Mouse (Mus musculus): ENCODE measurements around the gene Ano2. TPM values are rescaled to one million over a fixed set of nuclear protein-coding genes. Genes with fewer than 3 reads are reported as not detected.

Ano2 gene
- polyA plus RNA-seq, 1 experiment = not detected

DNA sequence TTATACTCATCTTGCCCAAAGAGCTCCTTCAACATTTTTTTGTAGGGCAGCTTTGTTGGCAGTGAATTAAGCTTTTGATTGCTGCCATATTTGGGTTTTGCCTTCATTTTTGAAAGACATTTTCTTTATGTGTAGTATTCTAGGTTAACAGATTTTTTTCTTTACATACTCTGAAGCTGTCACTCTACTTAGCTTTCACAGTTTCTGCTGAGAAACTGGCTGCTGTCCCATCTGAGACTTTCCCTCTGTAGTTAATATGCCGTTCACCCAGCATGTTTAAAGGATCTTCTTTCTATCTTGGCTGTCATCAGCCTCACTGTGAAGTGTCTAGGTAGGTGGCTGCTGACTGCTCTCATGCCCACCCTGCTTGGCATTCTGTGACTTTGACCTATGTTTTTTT lies 168.1 kb downstream of the Ano2 start:
- H3K9ac ChIP-seq (ENCODE audit: low read depth, poor library complexity, severe bottlenecking) = no peak overlapping the region
- no peaks in the 10 kb centered on the region for H3K9me3 ChIP-seq (replicated peaks; ENCODE audit: control insufficient read depth, insufficient read depth, low read length, poor library complexity, severe bottlenecking)

DNA sequence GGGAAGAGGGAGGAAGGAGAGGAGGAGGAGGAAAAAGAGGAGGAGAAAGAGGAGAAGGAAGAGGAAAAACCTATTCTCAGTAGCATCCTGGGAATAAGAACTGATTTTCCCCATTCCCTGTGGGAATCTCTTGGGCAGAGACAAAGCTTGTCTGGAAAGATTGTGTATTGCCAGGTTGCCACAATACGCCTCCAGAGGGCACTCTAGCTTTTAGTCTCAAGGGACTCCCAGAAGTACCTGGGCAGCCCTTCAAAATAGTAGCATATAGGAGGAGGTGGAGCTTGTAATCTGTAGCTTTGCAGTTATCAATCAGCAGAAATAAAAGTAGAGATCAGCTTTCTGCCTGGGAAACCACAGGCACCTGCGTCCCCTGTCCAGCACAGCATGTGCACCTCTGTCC lies 178.3 kb downstream of the Ano2 start:
- no peak overlapping the region for H3K4me3 ChIP-seq (ENCODE audit: low read depth, low read length)
- H3K36me3 ChIP-seq (ENCODE audit: control insufficient read depth, insufficient read depth, low read length, poor library complexity, severe bottlenecking) = no peaks in the 10 kb centered on the region
- H3K9ac ChIP-seq (ENCODE audit: low read depth, poor library complexity, severe bottlenecking) = no peak overlapping the region
- TF ChIP-seq EP300 (IDR thresholded peaks at IDR 0.05; ENCODE audit: insufficient read depth, low read depth, low read length) (no peak), POLR2A (IDR thresholded peaks at IDR 0.05; ENCODE audit: insufficient read depth, low read length) (no peak), CTCF (IDR thresholded peaks at IDR 0.05; ENCODE audit: low read depth, low read length) (no peak)
- no peak overlapping the region for H3K27ac ChIP-seq (ENCODE audit: insufficient read depth, low read length)
- no peaks in the 10 kb centered on the region for H3K9me3 ChIP-seq (replicated peaks; ENCODE audit: control insufficient read depth, insufficient read depth, low read length, poor library complexity, severe bottlenecking)
- no peaks in the 10 kb centered on the region for H3K27me3 ChIP-seq (ENCODE audit: control insufficient read depth, insufficient read depth, low read length, poor library complexity, severe bottlenecking)
- no peaks in the 10 kb centered on the region for H3K4me1 ChIP-seq (ENCODE audit: control insufficient read depth, insufficient read depth, low read length)

More for the DNA sequence above, 168.1 kb downstream of the Ano2 start:
- TF ChIP-seq CTCF (IDR thresholded peaks at IDR 0.05; ENCODE audit: low read depth, low read length) (no peak), POLR2A (IDR thresholded peaks at IDR 0.05; ENCODE audit: insufficient read depth, low read length) (no peak), EP300 (IDR thresholded peaks at IDR 0.05; ENCODE audit: insufficient read depth, low read depth, low read length) (no peak)
- Histone ChIP-seq H3K27me3 (ENCODE audit: control insufficient read depth, insufficient read depth, low read length, poor library complexity, severe bottlenecking) (no peaks in the 10 kb centered on the region), H3K4me1 (ENCODE audit: control insufficient read depth, insufficient read depth, low read length) (no peaks in the 10 kb centered on the region), H3K4me3 (ENCODE audit: low read depth, low read length) (no peak overlapping the region), H3K27ac (ENCODE audit: insufficient read depth, low read length) (no peak overlapping the region), H3K36me3 (ENCODE audit: control insufficient read depth, insufficient read depth, low read length, poor library complexity, severe bottlenecking) (no peaks in the 10 kb centered on the region)

DNA sequence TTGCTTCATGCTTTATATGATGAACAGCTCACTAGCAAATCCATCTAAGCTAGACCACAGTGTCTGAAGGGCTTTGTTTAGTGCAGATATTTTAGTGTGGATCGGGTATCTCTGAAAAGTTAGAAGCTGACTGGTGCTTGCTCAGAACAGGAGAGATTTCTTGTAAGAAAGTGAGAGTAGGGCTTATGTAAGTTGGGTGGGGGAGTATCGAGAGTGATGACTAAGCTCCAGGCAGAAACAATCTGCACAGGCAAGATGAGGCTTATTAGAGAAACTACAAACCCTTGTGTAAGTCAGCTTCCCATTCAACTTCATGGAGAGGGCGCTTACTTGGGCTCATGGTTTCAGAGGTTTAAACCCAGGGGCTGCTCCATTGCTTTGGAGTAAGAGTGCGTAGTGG lies 181.3 kb downstream of the Ano2 start:
- Histone ChIP-seq H3K27ac (ENCODE audit: insufficient read depth, low read length) (no peak overlapping the region), H3K4me1 (ENCODE audit: control insufficient read depth, insufficient read depth, low read length) (no peaks in the 10 kb centered on the region), H3K9me3 (replicated peaks; ENCODE audit: control insufficient read depth, insufficient read depth, low read length, poor library complexity, severe bottlenecking) (no peaks in the 10 kb centered on the region), H3K4me3 (ENCODE audit: low read depth, low read length) (no peak overlapping the region), H3K36me3 (ENCODE audit: control insufficient read depth, insufficient read depth, low read length, poor library complexity, severe bottlenecking) (no peaks in the 10 kb centered on the region), H3K27me3 (ENCODE audit: control insufficient read depth, insufficient read depth, low read length, poor library complexity, severe bottlenecking) (no peaks in the 10 kb centered on the region), H3K9ac (ENCODE audit: low read depth, poor library complexity, severe bottlenecking) (no peak overlapping the region)
- TF ChIP-seq POLR2A (IDR thresholded peaks at IDR 0.05; ENCODE audit: insufficient read depth, low read length) (no peak), EP300 (IDR thresholded peaks at IDR 0.05; ENCODE audit: insufficient read depth, low read depth, low read length) (no peak), CTCF (IDR thresholded peaks at IDR 0.05; ENCODE audit: low read depth, low read length) (no peak)

DNA sequence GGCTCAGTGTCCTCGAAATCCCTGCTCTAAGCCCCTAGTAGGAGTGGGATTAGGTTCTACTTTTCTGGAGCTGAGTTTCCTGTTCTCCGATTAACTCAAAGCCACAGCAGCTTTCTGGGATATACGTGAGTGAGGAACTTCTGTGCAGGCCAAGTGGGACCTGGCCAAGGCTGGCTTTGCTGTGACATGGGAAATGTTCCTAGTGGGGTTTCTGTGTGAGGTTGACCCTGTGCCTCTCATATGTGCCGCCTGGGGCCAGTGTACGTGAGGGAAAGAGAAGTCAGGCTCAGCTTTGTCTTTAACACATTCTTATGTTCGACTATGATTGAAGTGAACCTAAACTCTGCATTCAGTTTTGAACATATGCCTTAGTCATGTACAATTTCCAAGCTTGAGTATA lies 184.5 kb downstream of the Ano2 start:
- TF ChIP-seq EP300 (IDR thresholded peaks at IDR 0.05; ENCODE audit: insufficient read depth, low read depth, low read length) (no peak), CTCF (IDR thresholded peaks at IDR 0.05; ENCODE audit: low read depth, low read length) (no peak), POLR2A (IDR thresholded peaks at IDR 0.05; ENCODE audit: insufficient read depth, low read length) (no peak)
- H3K4me1 ChIP-seq (ENCODE audit: control insufficient read depth, insufficient read depth, low read length) = no peaks in the 10 kb centered on the region
- H3K9me3 ChIP-seq (replicated peaks; ENCODE audit: control insufficient read depth, insufficient read depth, low read length, poor library complexity, severe bottlenecking) = no peaks in the 10 kb centered on the region

DNA sequence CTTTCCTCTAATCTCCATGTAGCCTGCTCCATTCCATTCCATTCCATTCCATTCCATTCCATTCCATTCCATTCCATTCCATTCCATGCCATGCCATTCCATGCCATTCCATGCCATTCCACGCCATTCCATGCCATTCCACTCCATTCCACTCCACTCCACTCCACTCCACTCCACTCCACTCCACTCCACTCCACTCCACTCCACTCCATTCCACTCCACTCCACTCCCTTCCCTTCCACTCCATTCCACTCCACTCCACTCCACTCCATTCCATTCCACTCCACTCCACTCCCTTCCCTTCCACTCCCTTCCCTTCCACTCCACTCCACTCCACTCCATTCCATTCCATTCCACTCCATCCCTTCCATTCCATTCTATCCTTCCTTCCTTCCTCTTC lies 186.7 kb downstream of the Ano2 start:
- Histone ChIP-seq H3K4me1 (ENCODE audit: control insufficient read depth, insufficient read depth, low read length) (no peaks in the 10 kb centered on the region), H3K9ac (ENCODE audit: low read depth, poor library complexity, severe bottlenecking) (no peak overlapping the region), H3K27me3 (ENCODE audit: control insufficient read depth, insufficient read depth, low read length, poor library complexity, severe bottlenecking) (no peaks in the 10 kb centered on the region), H3K36me3 (ENCODE audit: control insufficient read depth, insufficient read depth, low read length, poor library complexity, severe bottlenecking) (no peaks in the 10 kb centered on the region), H3K27ac (ENCODE audit: insufficient read depth, low read length) (no peak overlapping the region), H3K9me3 (replicated peaks; ENCODE audit: control insufficient read depth, insufficient read depth, low read length, poor library complexity, severe bottlenecking) (no peaks in the 10 kb centered on the region), H3K4me3 (ENCODE audit: low read depth, low read length) (no peak overlapping the region)
- TF ChIP-seq EP300 (IDR thresholded peaks at IDR 0.05; ENCODE audit: insufficient read depth, low read depth, low read length) (no peak), POLR2A (IDR thresholded peaks at IDR 0.05; ENCODE audit: insufficient read depth, low read length) (no peak), CTCF (IDR thresholded peaks at IDR 0.05; ENCODE audit: low read depth, low read length) (no peak)

More for the DNA sequence above, 184.5 kb downstream of the Ano2 start:
- H3K9ac ChIP-seq (ENCODE audit: low read depth, poor library complexity, severe bottlenecking) = no peak overlapping the region
- no peak overlapping the region for H3K4me3 ChIP-seq (ENCODE audit: low read depth, low read length)
- H3K27ac ChIP-seq (ENCODE audit: insufficient read depth, low read length) = no peak overlapping the region
- no peaks in the 10 kb centered on the region for H3K36me3 ChIP-seq (ENCODE audit: control insufficient read depth, insufficient read depth, low read length, poor library complexity, severe bottlenecking)
- H3K27me3 ChIP-seq (ENCODE audit: control insufficient read depth, insufficient read depth, low read length, poor library complexity, severe bottlenecking) = no peaks in the 10 kb centered on the region

DNA sequence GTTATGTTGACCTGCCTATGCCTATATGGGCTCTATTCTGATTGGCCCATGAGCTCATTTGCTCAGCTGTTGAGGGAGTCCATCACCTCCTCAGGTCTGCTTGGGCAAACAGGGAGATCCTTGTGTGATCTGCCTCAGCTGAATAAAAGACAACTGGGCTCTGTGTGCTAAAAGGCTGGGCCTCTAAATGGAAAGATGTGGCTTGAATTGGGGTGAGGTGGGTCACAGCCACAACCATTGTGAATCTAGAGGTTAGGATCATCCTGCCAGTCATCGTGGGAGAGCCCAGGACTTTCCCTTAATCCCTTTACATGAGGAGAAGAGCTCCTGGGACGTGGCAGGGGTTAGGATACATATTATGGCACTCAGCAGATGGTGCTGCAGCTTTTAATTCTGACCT lies 188.5 kb downstream of the Ano2 start:
- H3K9ac ChIP-seq (ENCODE audit: low read depth, poor library complexity, severe bottlenecking) = no peak overlapping the region
- H3K27ac ChIP-seq (ENCODE audit: insufficient read depth, low read length) = no peak overlapping the region
- H3K36me3 ChIP-seq (ENCODE audit: control insufficient read depth, insufficient read depth, low read length, poor library complexity, severe bottlenecking) = no peaks in the 10 kb centered on the region
- H3K27me3 ChIP-seq (ENCODE audit: control insufficient read depth, insufficient read depth, low read length, poor library complexity, severe bottlenecking) = no peaks in the 10 kb centered on the region
- H3K4me1 ChIP-seq (ENCODE audit: control insufficient read depth, insufficient read depth, low read length) = no peaks in the 10 kb centered on the region
- no peak overlapping the region for H3K4me3 ChIP-seq (ENCODE audit: low read depth, low read length)
- no peaks in the 10 kb centered on the region for H3K9me3 ChIP-seq (replicated peaks; ENCODE audit: control insufficient read depth, insufficient read depth, low read length, poor library complexity, severe bottlenecking)
- no peak for TF ChIP-seq CTCF (IDR thresholded peaks at IDR 0.05; ENCODE audit: low read depth, low read length)
- no peak for TF ChIP-seq POLR2A (IDR thresholded peaks at IDR 0.05; ENCODE audit: insufficient read depth, low read length)
- TF ChIP-seq EP300 (IDR thresholded peaks at IDR 0.05; ENCODE audit: insufficient read depth, low read depth, low read length) = no peak

Data from ES-Bruce4 (cell line).